Mouse (Mus musculus) ES-CJ7 (cell line): ENCODE data around the gene Rhox4f.
"Not testable (repeated sequence)": the region's sequence is repeated elsewhere in the genome, so short reads cannot be mapped to it uniquely, and the experiment has no call there.

ENCODE experiments used
- DNase-seq: peaks from one replicate; pipeline ENCODE4 v3.0.0; 2011; ENCODE audit warnings: low read depth, low spot score

Gene Rhox4f

GRCm38 (mm10) chrX:37607604-37608003 lies at the start of gene Rhox4f:
TSS of gene Rhox4f (minus strand) at chrX:37607704.
- not testable (repeated sequence) for DNase-seq

GRCm38 (mm10) chrX:37651227-37651626 lies 43.7 kb upstream of the Rhox4f start, which contains the start of gene Rhox4g:
TSS of gene Rhox4g (minus strand) at chrX:37651327.
- DNase-seq = not testable (repeated sequence)

- DNase-seq = not testable (repeated sequence)
Observed at GRCm38 (mm10) chrX:37643370-37643769, 35.9 kb upstream of the Rhox4f start, which contains the start of gene Rhox2g. TSS of gene Rhox2g (minus strand) at chrX:37643470.

- not testable (repeated sequence) for DNase-seq
Observed at GRCm38 (mm10) chrX:37628512-37628911, 21.0 kb upstream of the Rhox4f start, which contains the start of gene Rhox3g. TSS of gene Rhox3g (minus strand) at chrX:37628612.

GRCm38 (mm10) chrX:37580692-37581091 lies 26.8 kb downstream of the Rhox4f start, which contains the start of gene Rhox3f:
TSS of gene Rhox3f (plus strand) at chrX:37580992.
- DNase-seq = not testable (repeated sequence)

GRCm38 (mm10) chrX:37572638-37573037 lies 34.9 kb downstream of the Rhox4f start:
- DNase-seq = not testable (repeated sequence)

- not testable (repeated sequence) for DNase-seq
Observed at GRCm38 (mm10) chrX:37571105-37571504, 36.4 kb downstream of the Rhox4f start, which contains the start of gene Rhox2f. TSS of gene Rhox2f (plus strand) at chrX:37571405.

GRCm38 (mm10) chrX:37557112-37557511 lies 50.4 kb downstream of the Rhox4f start, which contains the start of gene Rhox4e:
TSS of gene Rhox4e (plus strand) at chrX:37557412.
- not testable (repeated sequence) for DNase-seq
